Comparison of ENCODE assay signal across 9 mouse cellular contexts in genomic region chr10:81420191-81420767, GRCm38 (mm10). TPM values are rescaled to one million over a fixed set of nuclear protein-coding genes. Genes with fewer than 3 reads are reported as not detected.
DNase-seq lines count a peak whose midpoint lies in the region; ATAC-seq lines count a peak whose summit lies in the region.
"Had no signal": no experiment of that assay in that cellular context is flagged by ENCODE, and none has a peak within 500 bp of the region (broad histone marks: within the 10 kb centered on the region; RNA-seq: fewer than 3 reads in every experiment).

No protein-coding gene starts in this region.

- no peak overlapping the region for H3K9ac ChIP-seq in midbrain, embryonic 11.5 days (ENCODE audit: low read length)
- no peak overlapping the region for H3K9ac ChIP-seq in midbrain, embryonic 13.5 days (replicated peaks)

- peak; percentile 35 for DNase-seq in midbrain, embryonic 11.5 days (ENCODE audit: low spot score, missing footprints)
- peak; percentile 80 for DNase-seq in adrenal gland, postnatal 14 days
- peak; percentile 55 to 56 for DNase-seq in cerebellum, postnatal 36 days
- peak; percentile 24 to 61 for DNase-seq in lung, postnatal 4 days
- no peak for DNase-seq in spleen, postnatal 10 days (ENCODE audit: low spot score in 2 of 2)
- DNase-seq in natural killer cell, adult 2 months (ENCODE audit: low spot score in 2 of 2), result no peak
- no peak for DNase-seq in layer of hippocampus, adult 8-10 months (ENCODE audit: low spot score in 2 of 2)

- no peak overlapping the region for H3K27ac ChIP-seq in midbrain, embryonic 11.5 days (ENCODE audit: low read depth, low read length)
- no peak overlapping the region for H3K27ac ChIP-seq in midbrain, embryonic 13.5 days

- no peak for ATAC-seq in midbrain, embryonic 11.5 days (ENCODE audit: low FRiP score)
- ATAC-seq in midbrain, embryonic 13.5 days, result no peak

- H3K9me3 ChIP-seq in midbrain, embryonic 11.5 days (ENCODE audit: control insufficient read depth, low read length), result no peaks in the 10 kb centered on the region
- no peaks in the 10 kb centered on the region for H3K9me3 ChIP-seq in midbrain, embryonic 13.5 days

- H3K4me1 ChIP-seq in midbrain, embryonic 11.5 days (ENCODE audit: control insufficient read depth, insufficient read depth, low read length), result peaks cover 17% of the 10 kb centered on the region
- H3K4me1 ChIP-seq in midbrain, embryonic 13.5 days (replicated peaks), result peaks cover 45% of the 10 kb centered on the region

- 85% methylated on average over 40 of the region's 40 CpGs for WGBS in midbrain, embryonic 11.5 days
- 88% methylated on average over 40 of the region's 40 CpGs for WGBS in midbrain, embryonic 13.5 days

- H3K4me2 ChIP-seq in midbrain, embryonic 11.5 days, result no peak overlapping the region
- no peak overlapping the region for H3K4me2 ChIP-seq in midbrain, embryonic 13.5 days (replicated peaks)

- H3K27me3 ChIP-seq in midbrain, embryonic 11.5 days (ENCODE audit: control insufficient read depth, insufficient read depth, low read length), result peaks cover 13% of the 10 kb centered on the region
- peaks cover 32% of the 10 kb centered on the region for H3K27me3 ChIP-seq in midbrain, embryonic 13.5 days

- H3K36me3 ChIP-seq in midbrain, embryonic 11.5 days (ENCODE audit: control insufficient read depth, insufficient read depth, low read length), result no peaks in the 10 kb centered on the region
- peaks cover 12% of the 10 kb centered on the region for H3K36me3 ChIP-seq in midbrain, embryonic 13.5 days

- H3K4me3 ChIP-seq in midbrain, embryonic 11.5 days (ENCODE audit: low read depth, low read length), result no peak overlapping the region
- no peak overlapping the region for H3K4me3 ChIP-seq in midbrain, embryonic 13.5 days (replicated peaks)

RNA-seq across cellular contexts. Expression of gene Smim24, which starts 27.4 kb away (rescaled TPM):
- polyA plus RNA-seq in midbrain, embryonic 11.5 days (2014; fragmentation: Nextera tagmentation; extraction: Ambion mirVana), result 2.3 and 2.7 TPM in 2 replicates
- 1.4 and 1.9 TPM in 2 replicates for polyA plus RNA-seq in midbrain, embryonic 13.5 days (2015; fragmentation: Nextera tagmentation; extraction: Ambion mirVana)
- 0.94 and 1.9 TPM in 2 replicates for total RNA-seq in adrenal gland, postnatal 14 days (2021)
- total RNA-seq in layer of hippocampus, adult 8-10 months (2022), result 1 to 10 TPM; 1.3 to 1.7 (median 1.4) TPM
- total RNA-seq: gastrocnemius, adult 8-10 months had no signal

RNA-seq across cellular contexts. Expression of gene Gm48552, which starts 31.5 kb away (rescaled TPM):
- polyA plus RNA-seq in midbrain, embryonic 11.5 days (2014; fragmentation: Nextera tagmentation; extraction: Ambion mirVana), result 0.20 and 0.47 TPM in 2 replicates
- 1.2 and 2.1 TPM in 2 replicates for polyA plus RNA-seq in midbrain, embryonic 13.5 days (2015; fragmentation: Nextera tagmentation; extraction: Ambion mirVana)
- total RNA-seq in adrenal gland, postnatal 14 days (2021), result 0.64 and 2.1 TPM in 2 replicates
- total RNA-seq in layer of hippocampus, adult 8-10 months (2022), result 1 to 10 TPM; 2.9 to 9.7 (median 4.2) TPM

RNA-seq across cellular contexts. Expression of gene Nfic, which starts 35.2 kb away (rescaled TPM):
- polyA plus RNA-seq in midbrain, embryonic 11.5 days (2014; fragmentation: Nextera tagmentation; extraction: Ambion mirVana), result 6.6 and 6.9 TPM in 2 replicates
- 13.1 and 15.2 TPM in 2 replicates for polyA plus RNA-seq in midbrain, embryonic 13.5 days (2015; fragmentation: Nextera tagmentation; extraction: Ambion mirVana)
- total RNA-seq in adrenal gland, postnatal 14 days (2021), result 90.1 and 104 TPM in 2 replicates
- 10 to 100 TPM; 52.8 to 61.6 (median 58.7) TPM for total RNA-seq in layer of hippocampus, adult 8-10 months (2022)

RNA-seq across cellular contexts. Expression of gene Gm48551, which starts 36.0 kb away (rescaled TPM):
- polyA plus RNA-seq in midbrain, embryonic 11.5 days (2014; fragmentation: Nextera tagmentation; extraction: Ambion mirVana), result 2.7 and 2.9 TPM in 2 replicates
- 6.9 and 7.2 TPM in 2 replicates for polyA plus RNA-seq in midbrain, embryonic 13.5 days (2015; fragmentation: Nextera tagmentation; extraction: Ambion mirVana)
- total RNA-seq in adrenal gland, postnatal 14 days (2021), result 0.48 and 1.6 TPM in 2 replicates
- 1 to 10 TPM; 2.7 to 5.5 (median 4.5) TPM for total RNA-seq in layer of hippocampus, adult 8-10 months (2022)

RNA-seq across cellular contexts. Expression of gene Dohh, which starts 36.1 kb away (rescaled TPM):
- 43.3 and 53.7 TPM in 2 replicates for polyA plus RNA-seq in midbrain, embryonic 11.5 days (2014; fragmentation: Nextera tagmentation; extraction: Ambion mirVana)
- polyA plus RNA-seq in midbrain, embryonic 13.5 days (2015; fragmentation: Nextera tagmentation; extraction: Ambion mirVana), result 73.5 TPM in 2 replicates
- total RNA-seq in adrenal gland, postnatal 14 days (2021), result 52.6 and 55.6 TPM in 2 replicates
- total RNA-seq in layer of hippocampus, adult 8-10 months (2022), result 10 to 100 TPM; 64.3 to 78.5 (median 72.6) TPM

Comparison
In these comparisons a context has a peak if more than half of its experiments do, and no peak if none do; other contexts are left out.
1. DNase-seq: peak in midbrain, embryonic 11.5 days (single experiment), adrenal gland, postnatal 14 days (single experiment), cerebellum, postnatal 36 days (2 of 2) and lung, postnatal 4 days (2 of 2); none in spleen, postnatal 10 days (0 of 2), natural killer cell, adult 2 months (0 of 2) and layer of hippocampus, adult 8-10 months (0 of 2).